Mouse (Mus musculus) embryonic facial prominence, embryonic 12.5 days (tissue): ENCODE data around the gene Ophn1. TPM values are rescaled to one million over a fixed set of nuclear protein-coding genes. Genes with fewer than 3 reads are reported as not detected.

Experiments
- ATAC-seq: fragments of 200-750 bp; cut with Nextera tagmentation; 2 replicates; pipeline ENCODE4 v1.8.0; 2017; ENCODE audit not compliant: insufficient number of reproducible peaks, insufficient read depth, low FRiP score, low TSS enrichment
- H3K27ac ChIP-seq: fragments of 300-500 bp; sonication (generic); 2 replicates; pipeline ENCODE4 v1.5.1; 2016; ENCODE audit warnings: mild to moderate bottlenecking
- H3K27me3 ChIP-seq: fragments of 300-500 bp; sonication (generic); 2 replicates; pipeline ENCODE4 v1.6.1; 2016; ENCODE audit warnings: mild to moderate bottlenecking, moderate library complexity
- H3K36me3 ChIP-seq: fragments of 300-500 bp; sonication (generic); 2 replicates; pipeline ENCODE4 v1.6.1; 2016; ENCODE audit warnings: mild to moderate bottlenecking
- H3K4me1 ChIP-seq: fragments of 300-500 bp; sonication (generic); 2 replicates; pipeline ENCODE4 v1.6.1; 2016
- H3K4me2 ChIP-seq: fragments of 300-500 bp; sonication (generic); replicated peaks from 2 replicates; pipeline ENCODE4 v1.6.1; 2016; ENCODE audit warnings: mild to moderate bottlenecking, moderate library complexity
- H3K4me3 ChIP-seq: fragments of 300-500 bp; sonication (generic); 2 replicates; pipeline ENCODE4 v1.5.1; 2016; ENCODE audit warnings: mild to moderate bottlenecking
- H3K9ac ChIP-seq: fragments of 300-500 bp; sonication (generic); 2 replicates; pipeline ENCODE4 v1.6.1; 2016; ENCODE audit warnings: mild to moderate bottlenecking, moderate library complexity
- H3K9me3 ChIP-seq: fragments of 300-500 bp; sonication (generic); 2 replicates; pipeline ENCODE4 v1.6.1; 2016; ENCODE audit warnings: mild to moderate bottlenecking, moderate library complexity
- WGBS: fragments of 180-500 bp; shearing (Covaris S2); methylation state at CpG from one replicate; pipeline ENCODE4 v1.1.7; 2016; 5-methylcytosine and 5-hydroxymethylcytosine counted together
- polyA plus RNA-seq: library from polyadenylated mRNA; unstranded; fragments of >200 nt; fragmentation: Nextera tagmentation; extraction: Ambion mirVana; gene quantifications from 2 replicates; pipeline ENCODE4 v1.2.1, GENCODE M21; 2016

Gene Ophn1
- polyA plus RNA-seq, result 21.5 and 25.6 TPM in 2 replicates

DNA sequence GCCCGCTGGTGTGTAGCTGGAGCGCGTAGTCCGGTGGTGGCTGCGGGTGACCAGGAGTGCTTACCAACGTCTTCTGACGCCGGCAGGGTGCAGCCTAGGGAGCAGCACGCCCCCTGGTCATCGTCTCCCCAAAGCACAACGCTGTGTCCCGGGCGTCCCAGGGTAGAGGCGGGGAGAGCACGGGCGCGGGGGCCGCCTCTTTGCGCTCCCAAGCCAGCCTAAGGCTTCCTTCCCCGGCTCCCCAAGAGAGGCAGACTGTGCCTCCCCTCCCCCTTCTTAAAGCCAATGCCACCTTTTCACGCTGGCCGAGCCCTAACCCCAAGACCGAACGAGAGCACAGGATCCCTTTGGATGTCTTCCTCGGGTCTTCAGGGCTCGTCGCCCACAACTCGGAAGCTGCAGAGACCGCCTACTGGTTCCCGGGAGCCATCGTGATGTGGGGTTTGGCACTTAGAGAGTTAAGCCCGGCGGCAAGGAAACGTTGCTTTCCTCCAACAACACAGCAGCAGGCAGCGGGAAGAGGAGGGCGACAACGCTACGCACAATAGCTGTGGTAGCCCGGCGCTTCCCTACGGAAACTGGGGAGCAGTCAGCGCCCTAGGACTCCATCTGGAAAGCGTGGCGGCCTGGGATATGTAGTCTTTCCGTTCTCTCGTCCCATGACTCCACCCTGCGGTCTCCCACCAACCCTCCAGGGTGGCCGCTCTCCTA, at the start of gene Ophn1:
Ophn1 (minus strand) TSS at position 620 of the 711 bp plus-strand sequence.
- H3K4me1 ChIP-seq, result no peaks in the 10 kb centered on the region
- ATAC-seq, result peak; percentile 92
- peak within 1 kb of the TSS; percentile 81 for H3K27ac ChIP-seq
- peak within 1 kb of the TSS; percentile 48 for H3K4me3 ChIP-seq
- H3K9ac ChIP-seq, result peak within 1 kb of the TSS; percentile 52
- H3K9me3 ChIP-seq, result no peaks in the 10 kb centered on the region
- no peaks in the 10 kb centered on the region for H3K36me3 ChIP-seq
- WGBS, result 8% methylated on average over 48 of the region's 48 CpGs
- H3K27me3 ChIP-seq, result peaks cover 12% of the 10 kb centered on the region; the same call in 1 of the 2 replicates
- H3K4me2 ChIP-seq, result peak within 1 kb of the TSS; percentile 49

DNA sequence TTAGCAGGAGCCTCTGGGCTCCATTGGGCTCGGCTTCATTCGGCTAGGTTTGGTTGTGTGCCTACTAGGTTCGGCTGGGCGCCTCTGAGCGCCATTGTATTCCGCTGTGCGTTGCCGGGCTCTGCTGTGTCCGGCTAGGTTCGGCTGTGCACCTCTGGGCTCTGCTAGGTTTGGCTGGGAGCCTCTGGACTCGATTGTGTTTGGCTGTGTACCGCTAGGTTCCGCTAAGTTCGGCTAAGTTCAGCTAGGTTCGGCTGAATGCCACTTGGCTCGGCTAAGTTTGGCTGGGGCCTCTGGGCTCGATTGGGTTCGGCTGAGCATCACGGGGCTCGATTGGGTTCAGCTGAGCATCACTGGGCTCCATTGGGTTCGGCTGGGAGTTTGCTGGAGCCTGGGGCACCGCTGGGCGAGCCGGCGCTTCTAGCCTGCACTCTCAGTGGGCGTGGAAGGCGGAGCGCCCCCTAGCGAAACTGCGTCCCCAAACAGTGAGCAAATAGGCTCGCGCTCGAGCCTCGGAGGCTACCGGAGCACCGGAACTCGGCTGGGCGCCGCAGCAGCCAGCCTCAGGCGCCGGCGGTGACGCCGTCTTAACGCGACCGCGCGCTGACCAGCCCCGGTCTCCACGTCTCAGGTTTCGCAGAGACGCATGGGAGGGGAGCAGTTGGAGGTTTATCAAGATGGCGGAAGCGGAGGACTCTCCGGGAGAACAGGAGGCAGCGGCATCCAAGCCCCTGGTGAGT, 46.9 kb upstream of the Ophn1 start:
- Histone ChIP-seq H3K4me2 (peak overlapping the region; percentile 52), H3K4me1 (no peaks in the 10 kb centered on the region), H3K9ac (peak overlapping the region; percentile 73), H3K27me3 (no peaks in the 10 kb centered on the region), H3K4me3 (peak overlapping the region; percentile 58), H3K9me3 (no peaks in the 10 kb centered on the region), H3K36me3 (no peaks in the 10 kb centered on the region), H3K27ac (peak overlapping the region; percentile 93)
- peak; percentile 90 for ATAC-seq
- 23% methylated on average over 57 of the region's 57 CpGs for WGBS

DNA sequence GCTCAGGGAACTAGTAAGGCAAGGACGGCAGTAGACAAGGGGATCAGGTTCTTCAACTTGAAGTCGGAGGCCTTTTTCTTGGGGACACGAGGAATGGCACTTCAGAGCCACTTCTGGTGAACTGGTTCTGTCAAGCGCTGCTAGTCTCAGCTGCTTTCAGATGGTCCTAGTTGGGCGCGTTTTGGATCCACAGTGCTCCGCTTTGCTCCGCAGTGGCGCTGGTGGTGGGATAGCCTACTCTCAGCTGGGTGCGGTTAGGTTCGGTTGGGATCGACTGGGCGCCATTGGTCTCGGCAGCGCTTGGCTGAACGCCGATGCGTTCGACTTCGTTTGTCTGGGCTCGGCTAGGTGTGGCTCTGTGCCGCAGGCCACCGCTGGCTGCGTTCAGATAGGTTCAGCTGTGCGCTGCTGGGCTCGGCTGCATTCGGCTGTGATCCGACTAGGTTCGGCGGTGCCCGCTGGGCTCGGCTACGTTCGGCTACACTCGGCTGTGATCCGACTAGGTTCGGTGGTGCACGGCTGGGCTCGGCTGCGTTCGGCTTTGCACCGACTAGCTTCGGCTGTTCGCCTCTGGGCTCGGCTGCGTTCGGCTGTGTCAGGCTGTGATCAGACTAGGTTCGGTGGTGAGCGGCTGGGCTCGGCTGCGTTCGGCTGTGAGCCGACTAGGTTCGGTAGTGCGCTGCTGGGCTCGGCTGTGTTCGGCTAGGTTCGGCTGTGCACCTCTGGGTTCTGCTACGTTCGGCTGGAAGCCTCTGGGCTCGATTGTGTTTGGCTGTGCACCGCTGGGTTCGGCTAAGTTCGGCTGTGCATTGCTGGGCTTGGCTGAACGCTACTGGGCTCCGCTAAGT, 46.1 kb upstream of the Ophn1 start:
- no peaks in the 10 kb centered on the region for H3K4me1 ChIP-seq
- H3K27ac ChIP-seq, result peak overlapping the region; percentile 93
- 28% methylated on average over 66 of the region's 66 CpGs for WGBS
- peak overlapping the region; percentile 58 for H3K4me3 ChIP-seq
- no peaks in the 10 kb centered on the region for H3K27me3 ChIP-seq
- H3K9ac ChIP-seq, result peak overlapping the region; percentile 73
- peak overlapping the region; percentile 48 for H3K4me2 ChIP-seq
- peak; percentile 96 for ATAC-seq
- H3K36me3 ChIP-seq, result no peaks in the 10 kb centered on the region
- H3K9me3 ChIP-seq, result no peaks in the 10 kb centered on the region

DNA sequence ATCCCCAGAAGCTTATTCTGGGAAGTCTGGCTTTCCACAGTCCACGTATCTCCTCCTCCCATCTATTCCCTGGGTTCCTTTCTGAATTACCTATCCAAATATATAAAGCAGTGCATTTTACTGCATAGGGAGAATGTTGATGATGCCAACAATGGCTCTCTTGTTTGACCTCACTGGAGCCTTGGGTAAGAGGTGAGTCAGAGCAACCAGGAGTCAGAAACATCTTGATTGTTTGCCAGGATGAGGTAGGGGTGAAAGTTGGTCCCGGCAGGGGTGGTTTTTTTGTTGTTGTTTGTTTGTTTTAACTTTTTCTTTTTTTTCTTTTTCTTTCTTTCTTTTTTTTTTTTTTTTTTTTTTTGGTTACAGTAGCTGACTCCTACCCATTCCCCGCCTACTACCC, 45.3 kb upstream of the Ophn1 start, which contains the start of gene Yipf6:
Yipf6 (plus strand) TSS at position 216 of the 400 bp plus-strand sequence.
- 0 out of 2 replicates have a peak, but pooled peaks cover 3% of the 10 kb centered on the region for H3K27me3 ChIP-seq
- H3K9ac ChIP-seq, result peak within 1 kb of the TSS; percentile 73
- H3K4me1 ChIP-seq, result no peaks in the 10 kb centered on the region
- H3K36me3 ChIP-seq, result no peaks in the 10 kb centered on the region
- ATAC-seq, result no peak
- H3K9me3 ChIP-seq, result no peaks in the 10 kb centered on the region
- WGBS, result 53% methylated on average over 3 of the region's 3 CpGs
- H3K4me2 ChIP-seq, result peak within 1 kb of the TSS; percentile 48
- H3K4me3 ChIP-seq, result peak within 1 kb of the TSS; percentile 58
- H3K27ac ChIP-seq, result peak within 1 kb of the TSS; percentile 93

DNA sequence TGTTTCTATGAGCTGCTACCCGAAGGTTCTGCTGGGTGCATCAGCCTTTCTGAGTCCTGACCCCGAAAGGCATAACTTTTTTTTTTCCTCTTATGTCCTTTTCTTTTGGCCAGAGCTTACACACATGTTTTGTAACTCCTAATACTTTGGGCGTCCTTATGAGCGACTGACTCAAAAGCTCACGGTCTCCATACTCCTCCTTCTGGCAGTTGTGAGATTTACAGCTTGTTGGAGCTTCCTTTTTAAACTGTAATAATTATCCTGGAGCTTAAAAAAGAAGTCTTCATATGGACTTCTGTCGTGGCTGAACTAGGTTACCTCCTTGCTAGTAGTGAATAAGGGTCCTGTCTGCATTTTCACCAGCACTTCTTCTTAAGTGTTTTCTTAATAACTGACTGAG, 28.6 kb upstream of the Ophn1 start:
- no peak overlapping the region for H3K4me3 ChIP-seq
- H3K36me3 ChIP-seq, result no peaks in the 10 kb centered on the region
- WGBS, result 15% methylated on average over 6 of the region's 6 CpGs
- H3K9ac ChIP-seq, result no peak overlapping the region
- H3K4me2 ChIP-seq, result no peak overlapping the region
- H3K27me3 ChIP-seq, result no peaks in the 10 kb centered on the region
- H3K9me3 ChIP-seq, result no peaks in the 10 kb centered on the region
- H3K27ac ChIP-seq, result no peak overlapping the region
- no peaks in the 10 kb centered on the region for H3K4me1 ChIP-seq
- ATAC-seq, result no peak

DNA sequence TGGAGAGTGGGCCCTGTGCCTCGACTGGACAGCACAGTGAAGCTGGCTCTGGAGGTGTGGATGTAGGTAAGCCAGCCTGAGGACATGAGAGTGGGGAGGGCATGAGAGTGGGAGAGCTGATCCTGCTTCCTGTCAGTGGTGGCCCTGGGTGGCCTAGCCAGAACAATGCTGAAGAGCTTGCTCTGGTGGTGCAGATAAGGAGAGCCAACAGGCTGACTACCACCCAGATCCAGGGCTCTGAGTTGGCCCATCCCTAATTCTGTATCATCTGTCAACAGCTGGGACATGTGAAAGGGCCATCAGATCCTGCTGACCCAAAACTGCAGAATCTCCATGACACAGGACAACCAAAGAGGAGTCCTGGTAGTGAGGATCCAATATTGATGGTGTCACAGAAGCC, 18.1 kb upstream of the Ophn1 start:
- no peaks in the 10 kb centered on the region for H3K36me3 ChIP-seq
- no peak overlapping the region for H3K9ac ChIP-seq
- H3K4me3 ChIP-seq, result no peak overlapping the region
- H3K27me3 ChIP-seq, result 0 out of 2 replicates have a peak, but pooled peaks cover 6% of the 10 kb centered on the region
- no peak for ATAC-seq
- H3K27ac ChIP-seq, result no peak overlapping the region
- no peaks in the 10 kb centered on the region for H3K4me1 ChIP-seq
- H3K4me2 ChIP-seq, result no peak overlapping the region
- WGBS, result 67% methylated on average over 1 of the region's 1 CpGs
- no peaks in the 10 kb centered on the region for H3K9me3 ChIP-seq

DNA sequence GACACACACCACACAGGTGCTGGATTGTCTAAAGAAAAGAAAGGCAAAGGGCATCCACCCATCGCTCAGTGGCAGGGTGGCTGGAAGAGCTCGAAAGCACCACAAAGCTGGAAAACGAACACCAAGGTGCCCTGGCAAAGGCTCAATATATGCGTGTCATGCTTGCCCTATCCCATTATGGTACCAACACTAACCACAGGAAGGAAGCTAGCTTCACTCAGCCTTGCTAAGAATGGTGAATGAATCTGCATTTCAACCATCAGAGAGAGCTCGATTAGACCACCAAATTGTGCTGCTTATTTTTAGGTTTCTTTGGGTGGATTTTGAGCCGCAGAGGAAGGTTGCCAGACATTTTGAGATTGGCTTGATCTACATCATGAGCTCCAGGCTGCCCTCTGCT, 13.4 kb upstream of the Ophn1 start:
- 85% methylated on average over 6 of the region's 6 CpGs for WGBS
- Histone ChIP-seq H3K36me3 (no peaks in the 10 kb centered on the region), H3K27ac (no peak overlapping the region), H3K9me3 (no peaks in the 10 kb centered on the region), H3K9ac (no peak overlapping the region), H3K27me3 (0 out of 2 replicates have a peak, but pooled peaks cover 6% of the 10 kb centered on the region), H3K4me3 (no peak overlapping the region), H3K4me1 (no peaks in the 10 kb centered on the region), H3K4me2 (no peak overlapping the region)
- no peak for ATAC-seq

DNA sequence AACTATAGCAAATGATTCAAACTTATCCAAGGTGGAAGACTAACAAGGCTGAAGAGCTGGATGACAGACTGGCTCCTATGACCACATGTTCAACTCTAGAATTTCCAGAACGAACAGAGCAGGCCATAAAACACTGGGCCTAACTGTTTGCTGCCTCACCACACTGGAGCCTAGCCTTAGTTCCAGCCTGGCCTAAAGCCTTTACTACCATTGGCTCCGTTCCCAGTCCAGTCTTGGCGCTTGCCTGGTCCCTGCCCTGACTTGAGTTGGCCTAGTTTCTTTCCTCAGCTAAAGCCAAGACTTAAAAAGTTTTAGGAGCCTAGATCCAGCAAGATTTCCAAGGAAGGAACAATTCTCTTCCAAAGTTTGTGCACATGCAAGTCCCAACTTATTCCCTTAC, 7.5 kb upstream of the Ophn1 start:
- Histone ChIP-seq H3K9me3 (no peaks in the 10 kb centered on the region), H3K4me3 (no peak overlapping the region), H3K36me3 (no peaks in the 10 kb centered on the region), H3K27me3 (no peaks in the 10 kb centered on the region), H3K27ac (no peak overlapping the region), H3K4me2 (no peak overlapping the region), H3K4me1 (no peaks in the 10 kb centered on the region), H3K9ac (no peak overlapping the region)
- 82% methylated on average over 3 of the region's 3 CpGs for WGBS
- no peak for ATAC-seq

DNA sequence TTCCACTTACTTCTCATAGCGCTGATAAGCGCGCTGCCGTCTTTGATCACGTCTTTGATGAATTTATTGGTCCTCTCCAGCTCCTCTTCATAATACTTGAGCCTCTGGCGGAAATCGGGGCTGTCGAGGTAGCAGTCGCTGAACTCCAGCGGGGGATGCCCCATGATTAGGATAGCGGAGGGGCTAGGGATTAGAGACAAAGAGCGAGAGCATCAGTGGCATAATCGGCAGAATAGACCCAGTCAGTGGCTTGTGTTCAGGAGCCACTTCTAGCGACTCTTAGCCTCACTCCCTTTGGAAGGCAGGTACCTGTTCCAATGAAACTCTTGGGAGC, 786 bp downstream of the Ophn1 start:
- ATAC-seq, result no peak; the same call in 1 of the 2 replicates
- no peaks in the 10 kb centered on the region for H3K4me1 ChIP-seq
- no peaks in the 10 kb centered on the region for H3K9me3 ChIP-seq
- H3K9ac ChIP-seq, result peak overlapping the region; percentile 52
- H3K27me3 ChIP-seq, result peaks cover 12% of the 10 kb centered on the region; the same call in 1 of the 2 replicates
- H3K4me2 ChIP-seq, result peak overlapping the region; percentile 49
- H3K36me3 ChIP-seq, result no peaks in the 10 kb centered on the region
- H3K27ac ChIP-seq, result peak overlapping the region; percentile 81; the same call in 1 of the 2 replicates
- H3K4me3 ChIP-seq, result peak overlapping the region; percentile 48
- 20% methylated on average over 14 of the region's 14 CpGs for WGBS

DNA sequence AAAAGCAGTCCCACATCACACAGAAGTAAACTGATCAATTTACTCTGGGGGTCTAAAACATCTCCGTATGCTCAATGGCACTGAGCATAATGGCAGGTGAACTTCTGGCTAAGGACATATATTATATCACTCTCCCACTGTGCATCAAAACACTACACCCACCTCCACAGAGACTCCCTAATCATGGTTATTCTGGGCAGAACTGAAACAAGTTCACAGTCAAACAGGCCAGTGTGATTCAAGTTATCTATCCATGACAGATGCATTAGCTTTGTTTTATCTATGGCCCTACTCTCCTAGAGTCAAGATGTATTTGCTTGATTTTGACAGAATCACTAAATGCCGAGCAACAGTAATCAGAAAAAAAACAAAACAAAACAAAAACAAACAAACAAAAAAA, 8.8 kb downstream of the Ophn1 start:
- Histone ChIP-seq H3K9me3 (no peaks in the 10 kb centered on the region), H3K4me3 (no peak overlapping the region), H3K27ac (no peak overlapping the region), H3K9ac (no peak overlapping the region), H3K27me3 (no peaks in the 10 kb centered on the region), H3K4me2 (no peak overlapping the region), H3K36me3 (no peaks in the 10 kb centered on the region), H3K4me1 (no peaks in the 10 kb centered on the region)
- no peak for ATAC-seq
- WGBS, result 75% methylated on average over 2 of the region's 2 CpGs

DNA sequence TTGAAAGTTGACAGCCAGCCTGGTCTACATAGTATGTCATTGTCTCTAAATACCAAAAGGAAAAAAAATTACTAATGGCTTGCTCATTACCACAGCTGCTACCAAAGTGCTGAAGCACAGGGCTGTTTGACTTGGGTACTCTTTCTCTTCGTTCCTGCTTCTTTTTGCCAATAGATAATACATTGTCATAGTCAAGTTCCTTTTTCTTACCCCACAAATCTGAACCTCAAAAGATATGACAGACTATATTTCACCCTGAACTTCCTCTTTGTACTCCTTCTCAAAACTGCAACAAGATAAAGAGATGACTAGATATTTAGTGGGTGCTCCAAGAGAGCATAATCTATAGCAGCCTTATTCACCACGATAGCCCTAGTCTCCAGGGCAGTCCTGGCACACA, 9.7 kb downstream of the Ophn1 start:
- Histone ChIP-seq H3K27me3 (no peaks in the 10 kb centered on the region), H3K4me2 (no peak overlapping the region), H3K36me3 (no peaks in the 10 kb centered on the region), H3K4me1 (no peaks in the 10 kb centered on the region), H3K27ac (no peak overlapping the region), H3K4me3 (no peak overlapping the region), H3K9me3 (no peaks in the 10 kb centered on the region), H3K9ac (no peak overlapping the region)
- 85% methylated on average over 2 of the region's 2 CpGs for WGBS
- no peak for ATAC-seq
